Mouse (Mus musculus): ENCODE measurements around the gene Fam49a.
"Not testable (repeated sequence)": the region's sequence is repeated elsewhere in the genome, so short reads cannot be mapped to it uniquely, and the experiment has no call there.

Gene Fam49a

DNA sequence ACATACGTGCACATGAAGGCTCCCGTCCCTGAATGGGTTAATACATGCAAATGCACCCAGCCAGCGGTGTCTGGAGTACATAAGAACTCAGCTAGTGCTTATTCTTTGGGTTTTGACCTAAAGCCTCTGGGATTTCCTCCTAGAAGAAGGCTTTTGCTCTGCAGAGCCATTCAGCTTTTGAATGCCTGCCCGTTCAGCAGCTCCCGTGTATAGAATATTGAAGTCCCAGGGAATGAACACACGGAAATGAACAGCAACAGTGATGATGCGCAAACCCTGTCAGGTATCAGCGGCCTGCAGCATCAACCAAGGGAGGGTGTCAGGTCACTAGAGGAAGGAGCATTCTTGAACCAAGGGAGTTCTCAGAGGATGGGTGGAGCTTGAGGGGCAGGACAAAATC lies 52.4 kb downstream of the Fam49a start:
- DNase-seq, result no peak

- DNase-seq, result no peak
Measured at GRCm38 (mm10) chr12:12315011-12315410, 53.1 kb downstream of the Fam49a start.

- DNase-seq, result no peak
Measured at GRCm38 (mm10) chr12:12316956-12317355, 55.0 kb downstream of the Fam49a start.

GRCm38 (mm10) chr12:12317606-12318005 lies 55.7 kb downstream of the Fam49a start:
- no peak for DNase-seq

- DNase-seq, result no peak
Measured at GRCm38 (mm10) chr12:12318140-12318734, 56.3 kb downstream of the Fam49a start.

- DNase-seq, result no peak
Measured at GRCm38 (mm10) chr12:12320693-12321092, 58.8 kb downstream of the Fam49a start.

GRCm38 (mm10) chr12:12321111-12321510 lies 59.2 kb downstream of the Fam49a start:
- no peak for DNase-seq

GRCm38 (mm10) chr12:12323084-12323483 lies 61.1 kb downstream of the Fam49a start:
- DNase-seq, result no peak

GRCm38 (mm10) chr12:12323616-12324223 lies 61.8 kb downstream of the Fam49a start:
- peak; percentile 89 for DNase-seq

DNA sequence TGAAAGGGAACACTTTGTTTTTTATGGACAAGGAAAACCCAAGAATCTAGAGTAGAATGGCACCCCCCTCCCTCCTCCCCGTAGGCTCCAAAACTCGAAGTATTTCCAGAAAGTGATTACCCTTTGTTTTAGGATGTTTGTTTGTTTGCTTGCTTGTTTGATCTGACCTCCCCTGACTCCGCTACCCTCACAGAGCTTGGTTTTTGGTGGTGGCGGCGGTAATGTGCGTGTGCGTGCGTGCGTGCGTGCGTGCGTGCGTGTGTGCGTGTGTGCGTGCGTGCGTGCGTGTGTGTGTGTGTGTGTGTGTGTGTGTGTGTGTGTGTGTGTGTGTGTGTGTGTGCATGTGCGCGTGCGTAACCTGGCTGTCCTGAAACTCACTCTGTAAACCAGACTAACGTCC lies 62.3 kb downstream of the Fam49a start:
- not testable (repeated sequence) for DNase-seq

GRCm38 (mm10) chr12:12333526-12334310 lies 71.8 kb downstream of the Fam49a start:
- DNase-seq, result no peak

DNA sequence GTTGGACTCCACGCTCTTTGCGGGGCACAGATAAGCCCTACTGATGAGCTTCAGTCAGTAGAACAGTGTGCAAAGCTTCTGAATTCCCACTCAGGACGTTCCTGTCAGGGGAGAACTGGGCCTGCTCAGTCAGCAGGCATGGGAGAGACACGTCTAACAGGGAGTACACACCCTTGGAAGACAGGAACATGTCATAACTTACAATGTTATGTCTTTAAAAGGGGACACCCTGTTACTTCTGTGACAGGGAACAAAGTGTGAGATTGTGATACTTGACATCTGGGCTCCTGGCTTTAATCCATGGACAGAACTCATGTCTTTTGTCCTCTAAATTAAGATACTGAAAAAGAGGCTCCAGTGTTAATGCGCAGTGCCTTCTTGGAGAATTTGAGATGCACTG lies 72.5 kb downstream of the Fam49a start:
- DNase-seq, result no peak

DNA sequence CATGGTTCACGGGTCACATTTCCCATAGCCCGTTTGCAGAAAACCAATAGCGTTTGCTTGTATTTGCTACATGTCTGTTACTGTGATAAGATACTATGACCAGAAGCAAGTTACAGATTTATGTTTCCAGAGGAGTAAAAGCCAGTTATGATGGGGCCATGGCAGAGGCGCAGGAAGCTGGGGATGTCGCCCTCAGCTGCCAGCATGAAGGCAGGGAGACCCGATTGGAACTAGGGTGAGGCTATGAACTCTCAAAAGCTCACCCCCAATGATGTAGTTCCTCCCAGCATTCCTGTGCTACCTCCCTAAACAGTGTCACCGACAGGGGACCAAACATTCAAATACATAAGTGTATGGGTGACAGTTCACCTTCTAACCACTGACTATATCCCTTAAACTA lies 73.6 kb downstream of the Fam49a start:
- DNase-seq, result no peak

DNA sequence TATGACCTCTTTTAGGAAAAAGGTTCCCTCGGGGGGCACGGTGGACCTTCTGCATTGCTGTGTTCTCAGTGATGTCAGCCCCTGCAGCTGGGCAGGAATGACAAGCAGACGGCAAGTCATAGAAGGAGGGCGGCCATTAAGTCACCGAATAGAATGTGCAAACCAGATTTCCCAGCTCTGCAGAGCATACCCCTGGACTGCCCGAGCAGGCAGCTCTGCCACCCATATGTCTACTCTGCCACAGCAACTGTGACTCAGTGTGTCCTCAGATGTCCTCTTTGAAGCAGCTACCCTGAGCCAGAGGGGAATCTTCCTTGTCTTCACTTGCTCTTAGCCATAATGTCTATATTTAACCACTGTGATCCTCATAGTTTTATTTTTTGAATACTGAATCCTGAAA lies 75.4 kb downstream of the Fam49a start:
- no peak for DNase-seq

DNA sequence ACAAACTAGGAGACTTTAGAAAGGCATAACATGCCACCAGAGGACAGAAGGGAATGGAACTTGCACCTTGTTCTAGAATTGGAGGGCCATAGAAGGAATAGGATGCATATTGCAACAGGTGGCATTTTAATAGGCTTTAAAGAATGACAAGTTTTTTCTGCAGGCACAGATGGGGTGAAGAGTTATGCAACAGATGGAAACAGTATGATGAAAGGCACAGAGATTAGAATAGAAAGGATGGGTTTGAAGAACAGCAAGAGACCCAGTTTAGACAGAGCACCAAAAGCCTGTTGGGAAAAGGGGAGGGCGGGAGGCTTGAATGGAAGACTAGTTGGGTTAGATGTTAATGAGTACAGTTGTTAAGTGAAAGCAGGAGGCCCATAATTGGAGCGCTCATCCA lies 81.4 kb downstream of the Fam49a start:
- DNase-seq, result no peak

GRCm38 (mm10) chr12:12348625-12349024 lies 86.7 kb downstream of the Fam49a start:
- no peak for DNase-seq

GRCm38 (mm10) chr12:12349645-12350288 lies 87.8 kb downstream of the Fam49a start:
- no peak for DNase-seq

DNA sequence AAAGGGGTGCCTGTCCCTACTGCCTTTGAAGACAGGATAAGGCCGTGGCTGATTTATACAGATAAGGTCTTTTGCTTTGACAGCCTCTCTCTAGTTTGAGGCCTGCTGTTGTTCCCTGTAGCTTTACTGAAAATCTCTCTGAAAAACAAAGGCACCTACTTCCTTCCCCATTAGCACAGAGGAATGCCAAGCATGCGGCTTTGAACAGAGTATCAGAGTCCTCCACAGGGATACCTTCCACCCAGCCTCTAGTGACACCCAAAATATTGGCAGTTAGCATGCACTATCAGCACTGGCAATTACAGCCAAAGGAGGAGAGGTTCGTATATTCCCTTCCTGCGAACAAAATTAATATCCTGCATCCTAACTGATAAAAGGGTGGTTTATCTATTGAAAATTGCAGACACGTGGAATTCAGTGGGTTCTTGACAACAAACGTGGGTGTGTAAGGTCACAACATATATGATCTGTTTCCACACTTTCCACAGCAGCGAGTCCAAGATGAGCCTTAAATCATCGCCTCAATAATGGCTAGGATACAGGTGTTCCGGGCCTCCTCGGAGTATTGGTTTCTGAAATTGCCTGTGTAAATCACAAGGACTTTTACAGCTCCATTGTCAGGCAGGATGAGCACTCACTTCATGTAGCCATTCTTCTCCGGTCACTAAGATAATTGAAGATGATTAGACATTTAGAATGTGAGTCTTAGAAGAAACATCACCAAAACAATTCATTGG lies 90.0 kb downstream of the Fam49a start:
- no peak for DNase-seq

DNA sequence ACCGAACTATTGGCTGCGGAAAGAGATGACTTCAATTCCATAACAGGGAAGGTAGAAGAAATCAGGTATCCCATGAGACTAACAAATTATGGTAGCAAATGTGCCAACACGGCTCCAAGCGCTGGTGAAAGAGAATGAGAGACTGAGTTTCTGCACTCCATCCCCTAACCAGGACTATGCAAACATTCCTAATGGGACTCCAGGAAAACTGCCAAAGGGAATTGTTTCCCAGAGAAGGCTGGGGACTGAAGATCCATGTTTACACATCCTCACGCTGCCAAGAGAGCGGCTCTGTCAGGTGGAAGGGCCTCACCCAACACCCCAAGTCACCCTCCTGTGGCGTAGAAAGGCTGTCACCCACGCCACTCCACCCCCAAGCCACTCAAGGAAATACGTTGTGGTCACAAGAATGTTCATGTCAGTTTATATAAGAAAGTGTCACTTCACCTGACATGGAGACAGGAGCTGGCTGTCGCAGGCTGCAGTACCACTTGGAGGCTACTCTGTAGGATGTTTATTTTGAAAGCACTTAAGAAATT lies 92.2 kb downstream of the Fam49a start:
- no peak for DNase-seq

GRCm38 (mm10) chr12:12356048-12356447 lies 94.1 kb downstream of the Fam49a start:
- no peak for DNase-seq

DNA sequence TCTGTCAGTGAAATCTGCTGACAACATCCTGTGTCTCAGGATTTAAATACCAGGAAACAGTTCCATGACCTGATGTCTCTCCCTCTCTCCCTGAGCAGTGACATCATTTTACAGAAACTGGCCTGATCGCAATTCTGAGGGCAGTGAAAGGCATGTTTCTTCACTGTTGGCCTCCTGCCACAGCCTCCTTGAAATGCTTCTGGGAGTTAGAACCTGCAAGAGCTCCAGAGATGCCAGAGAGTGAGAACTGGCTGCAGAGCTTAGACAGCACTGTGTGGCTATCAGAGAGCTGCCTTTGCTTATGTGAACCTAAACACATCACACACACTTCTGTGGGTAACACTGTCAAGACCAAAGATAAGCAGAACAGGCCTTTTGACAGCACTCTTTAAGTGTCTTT lies 94.5 kb downstream of the Fam49a start:
- no peak for DNase-seq

DNA sequence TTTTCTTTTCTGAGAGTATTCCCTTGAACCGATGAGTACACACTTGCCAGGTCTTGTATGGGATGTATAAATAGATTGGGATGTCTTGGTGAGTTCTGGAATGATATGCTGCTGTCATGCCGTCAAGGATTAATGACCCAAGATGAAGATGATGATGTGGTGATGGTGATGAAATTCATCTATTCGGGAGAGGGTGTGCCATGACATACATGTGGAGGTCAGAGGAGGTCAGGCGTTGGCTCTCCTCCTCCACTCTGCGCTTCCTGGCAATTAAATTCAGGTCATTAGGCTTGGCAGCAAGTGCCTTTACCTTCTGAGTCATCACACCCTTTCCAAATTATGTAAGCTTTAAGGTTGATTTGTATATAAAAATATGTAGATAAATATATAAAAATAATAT lies 95.0 kb downstream of the Fam49a start:
- no peak for DNase-seq

- no peak for DNase-seq
Measured at GRCm38 (mm10) chr12:12359923-12360322, 98.0 kb downstream of the Fam49a start.
